In genomic region chr3:127059671-127060070, GRCm38 (mm10) we compare ENCODE assay signal across 16 mouse cellular contexts.
"Had no signal": no experiment of that assay in that cellular context is flagged by ENCODE, and none has a peak within 500 bp of the region (broad histone marks: within the 10 kb centered on the region; RNA-seq: fewer than 3 reads in every experiment).

No protein-coding gene starts in this region.

- H3K9me3 ChIP-seq: lung, embryonic 15.5 days; midbrain, embryonic 12.5 days; midbrain, embryonic 15.5 days; neural tube, embryonic 12.5 days; stomach, embryonic 15.5 days had no signal

- H3K27me3 ChIP-seq: lung, embryonic 15.5 days; megakaryocyte, embryonic 14.5 days; midbrain, embryonic 12.5 days; midbrain, embryonic 15.5 days; neural tube, embryonic 12.5 days; stomach, embryonic 15.5 days had no signal

- H3K4me3 ChIP-seq: lung, embryonic 15.5 days; megakaryocyte, embryonic 14.5 days; midbrain, embryonic 12.5 days; midbrain, embryonic 15.5 days; neural tube, embryonic 12.5 days; stomach, embryonic 15.5 days had no signal

- H3K27ac ChIP-seq: lung, embryonic 15.5 days; macrophage; midbrain, embryonic 12.5 days; midbrain, embryonic 15.5 days; neural tube, embryonic 12.5 days; stomach, embryonic 15.5 days; stomach, postnatal 0 days had no signal

- H3K4me1 ChIP-seq: lung, embryonic 15.5 days; megakaryocyte, embryonic 14.5 days; midbrain, embryonic 12.5 days; midbrain, embryonic 15.5 days; neural tube, embryonic 12.5 days; stomach, embryonic 15.5 days had no signal

- H3K36me3 ChIP-seq: lung, embryonic 15.5 days; midbrain, embryonic 12.5 days; midbrain, embryonic 15.5 days; neural tube, embryonic 12.5 days; stomach, embryonic 15.5 days had no signal

- DNase-seq: liver, postnatal 0 days; lung, adult 2 months; lung, postnatal 14 days; lung, postnatal 36 days; right cerebral cortex, postnatal 14 days; thymus, adult 2 months; thymus, postnatal 25 days; thymus, postnatal 4 days had no signal
